Mouse (Mus musculus) thymus, adult 2 months (tissue): ENCODE results near the gene Morn1. TPM values are rescaled to one million over a fixed set of nuclear protein-coding genes. Genes with fewer than 3 reads are reported as not detected.

ENCODE experiments used
- DNase-seq: peaks from one replicate; pipeline ENCODE4 v3.0.0; 2021
- H3K27ac ChIP-seq: fragments of 200-500 bp; 2 replicates; pipeline ENCODE4 v1.5.1; 2012; ENCODE audit warnings: low read length, control low read depth; ENCODE audit not compliant: control insufficient read depth, insufficient read depth
- H3K27me3 ChIP-seq: fragments of 200-500 bp; 2 replicates; pipeline ENCODE4 v1.6.1; 2012; ENCODE audit warnings: mild to moderate bottlenecking, low read length, moderate library complexity, mixed read lengths; ENCODE audit not compliant: control insufficient read depth, insufficient read depth
- H3K36me3 ChIP-seq: fragments of 200-500 bp; 2 replicates; pipeline ENCODE4 v1.6.1; 2012; ENCODE audit warnings: mild to moderate bottlenecking, low read length, moderate library complexity; ENCODE audit not compliant: control insufficient read depth, insufficient read depth
- H3K4me1 ChIP-seq: fragments of 200-500 bp; replicated peaks from 2 replicates; pipeline ENCODE4 v1.6.1; 2012; ENCODE audit warnings: low read length; ENCODE audit not compliant: control insufficient read depth, insufficient read depth
- H3K4me3 ChIP-seq: fragments of 200-500 bp; 2 replicates; pipeline ENCODE4 v1.5.1; 2012; ENCODE audit warnings: mild to moderate bottlenecking, low read length, control low read depth, moderate library complexity; ENCODE audit not compliant: control insufficient read depth, insufficient read depth
- CTCF ChIP-seq: fragments of 200-500 bp; IDR thresholded peaks from 2 replicates; pipeline ENCODE4 v1.5.1; 2012; ENCODE audit warnings: mild to moderate bottlenecking, control low read depth, low read length, moderate library complexity, borderline replicate concordance; ENCODE audit not compliant: control insufficient read depth, poor library complexity, insufficient read depth; ENCODE audit errors: extremely low read depth
- POLR2A ChIP-seq: fragments of 200-500 bp; IDR thresholded peaks from 2 replicates; pipeline ENCODE4 v1.6.1; 2012; ENCODE audit warnings: mild to moderate bottlenecking, low read length, control low read depth, moderate library complexity; ENCODE audit not compliant: control insufficient read depth, poor library complexity, insufficient read depth; ENCODE audit errors: extremely low read depth
- WGBS: fragments of 180-500 bp; shearing (Covaris S2); methylation state at CpG from one replicate; pipeline ENCODE4 v1.1.7; 2018; 5-methylcytosine and 5-hydroxymethylcytosine counted together
- polyA plus RNA-seq: library from polyadenylated mRNA; depleted of rRNA; stranded (reverse); fragments of >200 nt; gene quantifications from 2 replicates; pipeline ENCODE4 v1.2.3, GENCODE M21; 2012

Gene Morn1
- polyA plus RNA-seq, 1 experiment = 3.8 TPM

GRCm38 (mm10) chr4:155126602-155127372, 40.4 kb downstream of the Morn1 start:
- TF ChIP-seq CTCF (0 out of 2 replicates have a peak, but pooled peaks have one; percentile 10), POLR2A (no peak)
- peaks cover 32% of the 10 kb centered on the region for H3K4me1 ChIP-seq

GRCm38 (mm10) chr4:155128411-155128810, 42.0 kb downstream of the Morn1 start:
- no peak for DNase-seq
- H3K4me3 ChIP-seq = no peak overlapping the region
- peaks cover 32% of the 10 kb centered on the region for H3K4me1 ChIP-seq
- TF ChIP-seq CTCF (no peak), POLR2A (no peak)
- no peak overlapping the region for H3K27ac ChIP-seq
- H3K36me3 ChIP-seq = no peaks in the 10 kb centered on the region
- no peaks in the 10 kb centered on the region for H3K27me3 ChIP-seq
- WGBS = 97% methylated on average over 15 of the region's 15 CpGs

More at GRCm38 (mm10) chr4:155126602-155127372, 40.4 kb downstream of the Morn1 start:
- H3K27ac ChIP-seq = no peak overlapping the region
- peak; percentile 38 for DNase-seq
- H3K27me3 ChIP-seq = no peaks in the 10 kb centered on the region
- WGBS = 45% methylated on average over 7 of the region's 7 CpGs
- no peak overlapping the region for H3K4me3 ChIP-seq
- H3K36me3 ChIP-seq = no peaks in the 10 kb centered on the region

GRCm38 (mm10) chr4:155129132-155129917, 42.9 kb downstream of the Morn1 start:
- Histone ChIP-seq H3K36me3 (no peaks in the 10 kb centered on the region), H3K27ac (no peak overlapping the region), H3K4me3 (no peak overlapping the region), H3K4me1 (peaks cover 32% of the 10 kb centered on the region), H3K27me3 (no peaks in the 10 kb centered on the region)
- TF ChIP-seq CTCF (0 out of 2 replicates have a peak, but pooled peaks have one; percentile 62), POLR2A (no peak)
- WGBS = 67% methylated on average over 10 of the region's 10 CpGs
- DNase-seq = peak; percentile 70

- DNase-seq = no peak
- no peak overlapping the region for H3K27ac ChIP-seq
- no peak for TF ChIP-seq POLR2A
- no peak for TF ChIP-seq CTCF
- peaks cover 32% of the 10 kb centered on the region for H3K4me1 ChIP-seq
- no peak overlapping the region for H3K4me3 ChIP-seq
- 60% methylated on average over 14 of the region's 14 CpGs for WGBS
- no peaks in the 10 kb centered on the region for H3K27me3 ChIP-seq
- no peaks in the 10 kb centered on the region for H3K36me3 ChIP-seq
Observed at GRCm38 (mm10) chr4:155129996-155130395, 43.6 kb downstream of the Morn1 start.

- Histone ChIP-seq H3K4me1 (peaks cover 32% of the 10 kb centered on the region), H3K36me3 (no peaks in the 10 kb centered on the region), H3K27me3 (no peaks in the 10 kb centered on the region), H3K4me3 (no peak overlapping the region), H3K27ac (no peak overlapping the region)
- no peak for DNase-seq
- TF ChIP-seq POLR2A (no peak), CTCF (no peak)
- WGBS = 92% methylated on average over 7 of the region's 7 CpGs
Observed at GRCm38 (mm10) chr4:155130616-155131015, 44.2 kb downstream of the Morn1 start.

GRCm38 (mm10) chr4:155133188-155133587, 46.8 kb downstream of the Morn1 start:
- no peaks in the 10 kb centered on the region for H3K36me3 ChIP-seq
- peaks cover 18% of the 10 kb centered on the region for H3K4me1 ChIP-seq
- 52% methylated on average over 3 of the region's 3 CpGs for WGBS
- H3K4me3 ChIP-seq = no peak overlapping the region
- DNase-seq = no peak
- H3K27ac ChIP-seq = no peak overlapping the region
- TF ChIP-seq POLR2A (no peak), CTCF (no peak)
- H3K27me3 ChIP-seq = no peaks in the 10 kb centered on the region
